Mouse (Mus musculus) ES-E14 (cell line): Measurements from ENCODE around the gene Tbl1x. TPM values are rescaled to one million over a fixed set of nuclear protein-coding genes. Genes with fewer than 3 reads are reported as not detected.

ENCODE experiments used
- DNase-seq: peaks from one replicate; pipeline ENCODE4 v3.0.0-alpha.2; 2013; ENCODE audit warnings: low read depth, low spot score
- H3K27ac ChIP-seq: 2 replicates; pipeline ENCODE4 v1.5.1; 2012; ENCODE audit warnings: low read depth, mild to moderate bottlenecking, low read length, moderate library complexity, mixed read lengths; ENCODE audit not compliant: poor library complexity, insufficient read depth, severe bottlenecking
- H3K36me3 ChIP-seq: 2 replicates; pipeline ENCODE4 v1.6.1; 2012; ENCODE audit warnings: mild to moderate bottlenecking, low read length, moderate library complexity, mixed read lengths; ENCODE audit not compliant: control insufficient read depth, poor library complexity, insufficient read depth, severe bottlenecking
- H3K4me1 ChIP-seq, 2 experiments: fragments of 150-350 bp in 1 of 2; sonication (generic) in 1 of 2; 2 replicates each; pipeline ENCODE4 v1.6.1; 2012; ENCODE audit warnings: low read length in 2 of 2, mild to moderate bottlenecking in 1 of 2, mixed read lengths in 1 of 2; ENCODE audit not compliant: control insufficient read depth in 2 of 2, insufficient read depth in 2 of 2, poor library complexity in 1 of 2
- H3K4me3 ChIP-seq, 2 experiments: fragments of 150-350 bp in 1 of 2; sonication (generic) in 1 of 2; 2 replicates each; pipeline ENCODE4 v1.5.1; 2012; ENCODE audit warnings: low read length in 2 of 2, low read depth in 1 of 2, mild to moderate bottlenecking in 1 of 2, mixed read lengths in 1 of 2; ENCODE audit not compliant: insufficient read depth in 1 of 2, poor library complexity in 1 of 2, severe bottlenecking in 1 of 2
- H3K9ac ChIP-seq: 2 replicates; pipeline ENCODE4 v1.6.1; 2012; ENCODE audit warnings: low read depth, mild to moderate bottlenecking, low read length, mixed read lengths; ENCODE audit not compliant: poor library complexity, insufficient read depth, severe bottlenecking
- H3K9me3 ChIP-seq: fragments of 150-350 bp; sonication (generic); 2 replicates; pipeline ENCODE4 v1.6.1; 2012; ENCODE audit warnings: low read depth, mild to moderate bottlenecking, low read length; ENCODE audit not compliant: control insufficient read depth, insufficient read depth
- CHD2 ChIP-seq: IDR thresholded peaks from 2 replicates; pipeline ENCODE4 v1.6.1; 2014; ENCODE audit warnings: mild to moderate bottlenecking, low read depth, low read length, inconsistent platforms
- HCFC1 ChIP-seq: IDR thresholded peaks from 2 replicates; pipeline ENCODE4 v1.6.1; 2012; ENCODE audit warnings: low read length, inconsistent platforms, borderline replicate concordance; ENCODE audit not compliant: insufficient read depth
- MAFK ChIP-seq: IDR thresholded peaks from 2 replicates; pipeline ENCODE4 v1.6.1; 2014; ENCODE audit warnings: mild to moderate bottlenecking, low read depth, low read length, inconsistent platforms; ENCODE audit not compliant: insufficient read depth
- ZC3H11A ChIP-seq: IDR thresholded peaks from 2 replicates; pipeline ENCODE4 v1.6.1; 2012; ENCODE audit warnings: low read depth, mild to moderate bottlenecking, inconsistent platforms, low read length, borderline replicate concordance
- ZNF384 ChIP-seq: IDR thresholded peaks from 2 replicates; pipeline ENCODE4 v1.6.1; 2012; ENCODE audit warnings: low read depth, low read length, inconsistent platforms
- in situ Hi-C, 2 experiments: fragments of 600-800 bp; cut with MboI; formaldehyde crosslinking; loops; one replicate each; pipeline ENCODE4 v1.15.1; 2025; ENCODE audit warnings: low sequenced_read_pairs in 2 of 2, inconsistent platforms in 1 of 2; ENCODE audit not compliant: unreplicated experiment in 2 of 2
- total RNA-seq: library from RNA; depleted of rRNA; stranded (reverse); fragments of 300-350 nt; gene quantifications from 2 replicates; pipeline ENCODE4 v1.2.3, GENCODE M21; 2012; rRNA removed

The Tbl1x gene
- 33.7 and 35.5 TPM in 2 replicates for total RNA-seq

DNA sequence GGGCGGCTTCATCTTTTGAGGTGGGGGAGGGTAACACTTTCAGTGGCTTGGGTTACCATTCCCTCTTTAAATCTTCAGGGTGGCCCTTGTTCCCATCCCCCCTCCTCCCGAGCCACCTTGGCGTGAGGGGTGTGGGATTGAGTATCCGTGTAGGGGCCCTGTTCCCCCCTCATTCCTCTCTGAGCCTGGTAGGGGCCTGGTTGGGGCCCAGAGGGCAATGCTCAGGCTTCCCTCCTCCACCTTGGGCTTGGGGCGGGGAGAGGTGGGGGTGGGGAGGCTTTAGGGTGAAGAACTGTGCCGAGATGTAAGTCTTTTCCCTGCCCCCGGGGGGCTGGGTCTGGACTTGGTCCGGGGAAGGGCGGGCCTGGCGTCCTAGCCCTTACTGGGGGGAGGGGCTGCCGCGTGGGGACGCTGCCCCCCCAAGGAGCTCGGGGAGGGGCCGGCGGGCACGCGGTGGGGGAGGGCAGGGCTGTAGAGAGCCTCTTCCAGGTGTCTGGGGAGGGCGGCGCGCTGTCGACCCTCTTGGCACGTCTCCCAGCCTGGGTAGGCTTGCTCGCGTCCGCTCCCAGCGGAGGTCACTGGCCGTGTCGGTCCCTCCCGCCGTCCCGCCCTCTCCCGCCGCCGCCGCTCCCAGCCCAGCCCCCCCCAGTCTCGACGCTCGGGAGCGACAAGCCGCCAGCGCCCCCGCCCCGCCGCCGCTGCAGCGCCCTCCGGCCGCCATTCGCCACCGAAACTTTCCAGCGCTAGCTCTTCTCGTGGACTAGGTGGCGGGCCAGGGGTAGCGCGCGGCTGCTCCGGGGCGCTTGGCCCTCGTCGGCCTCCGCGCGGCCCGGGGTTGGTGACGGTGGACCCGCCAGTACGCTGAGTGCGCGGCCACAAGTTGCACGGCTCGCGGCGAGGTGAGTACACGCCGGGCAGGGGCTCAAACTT is at the start of gene Tbl1x:
Tbl1x (plus strand) TSS at position 643 of the 930 bp plus-strand sequence.
- TF ChIP-seq HCFC1 (0 out of 2 replicates have a peak, but pooled peaks have one; percentile 23), ZC3H11A (no peak)
- no peaks in the 10 kb centered on the region for H3K36me3 ChIP-seq
- H3K9me3 ChIP-seq, result no peaks in the 10 kb centered on the region
- H3K4me1 ChIP-seq, result no peaks in the 10 kb centered on the region
- peak within 1 kb of the TSS; percentile 91 for H3K9ac ChIP-seq
- in situ Hi-C loops, result no loop called here
- peak within 1 kb of the TSS; percentile 66 to 87 for H3K4me3 ChIP-seq
- peak within 1 kb of the TSS; percentile 90 for H3K27ac ChIP-seq
- peak; percentile 70 for DNase-seq

DNA sequence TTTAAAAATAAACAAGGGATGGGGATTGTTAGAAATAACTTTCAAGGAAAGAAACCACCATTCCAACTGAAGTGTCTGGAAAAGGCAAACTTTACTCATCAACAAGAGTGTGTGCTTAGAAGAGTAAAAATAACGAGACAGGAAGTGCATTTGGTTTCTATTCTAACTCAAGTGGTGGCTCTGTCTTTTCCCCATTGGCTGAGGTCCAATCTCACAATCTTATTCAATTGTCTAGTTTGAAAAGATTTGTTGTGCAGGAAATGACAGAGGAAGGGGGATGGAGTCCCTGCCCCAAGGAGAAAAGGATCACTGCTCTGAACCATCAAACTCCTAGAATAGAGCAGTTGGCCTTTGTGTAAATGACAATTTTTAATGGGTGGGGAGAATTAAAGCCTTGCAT is 41.6 kb upstream of the Tbl1x start:
- in situ Hi-C loops, result no loop called here
- Histone ChIP-seq H3K9me3 (no peaks in the 10 kb centered on the region), H3K4me3 (no peak overlapping the region), H3K27ac (no peak overlapping the region), H3K4me1 (no peaks in the 10 kb centered on the region), H3K9ac (no peak overlapping the region), H3K36me3 (no peaks in the 10 kb centered on the region)
- DNase-seq, result no peak
- TF ChIP-seq HCFC1 (no peak), ZNF384 (no peak), CHD2 (no peak), MAFK (no peak), ZC3H11A (no peak)

DNA sequence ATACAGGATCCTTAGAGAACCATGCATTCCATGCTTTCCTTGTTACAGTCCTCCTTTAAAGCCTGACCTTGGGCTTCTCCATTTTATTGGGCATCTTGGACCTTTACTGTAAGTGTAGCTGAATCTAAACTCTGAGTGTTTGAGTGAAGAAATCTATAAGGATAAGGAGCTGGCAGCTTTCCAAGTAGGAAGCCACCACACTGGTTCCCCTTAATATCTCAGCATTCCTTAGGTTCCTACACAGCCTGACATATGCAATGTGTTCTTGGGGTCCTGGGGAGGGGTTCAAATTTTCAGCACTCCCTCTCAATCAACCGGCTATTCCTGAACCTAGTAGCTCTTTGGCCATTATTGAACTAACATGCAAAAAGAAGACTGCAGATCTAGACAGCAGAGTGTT is 38.0 kb upstream of the Tbl1x start:
- Histone ChIP-seq H3K36me3 (no peaks in the 10 kb centered on the region), H3K4me1 (no peaks in the 10 kb centered on the region), H3K9me3 (no peaks in the 10 kb centered on the region), H3K9ac (no peak overlapping the region), H3K4me3 (no peak overlapping the region), H3K27ac (no peak overlapping the region)
- TF ChIP-seq CHD2, result no peak
- TF ChIP-seq ZC3H11A, result no peak
- no peak for TF ChIP-seq HCFC1
- no peak for TF ChIP-seq MAFK
- TF ChIP-seq ZNF384, result no peak
- in situ Hi-C loops, result no loop called here
- DNase-seq, result no peak

DNA sequence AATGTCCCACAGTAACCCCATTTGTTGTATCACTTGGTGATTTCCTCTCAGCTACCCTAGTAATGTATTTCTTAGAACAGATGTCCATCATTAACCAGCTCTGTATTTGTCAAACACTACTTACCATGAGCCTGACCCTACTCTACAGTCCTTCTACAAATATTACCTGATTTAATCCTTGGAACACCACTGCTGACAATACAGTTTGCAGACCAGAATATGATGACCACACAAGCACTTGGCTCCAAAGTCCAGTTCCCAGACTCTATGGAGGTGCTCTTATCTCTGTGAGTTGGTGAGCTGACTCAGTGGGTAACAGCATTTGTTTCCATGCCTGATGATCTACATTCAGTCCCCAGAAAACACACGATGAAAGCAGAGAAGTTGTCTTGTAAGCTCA is 37.3 kb upstream of the Tbl1x start:
- Histone ChIP-seq H3K27ac (no peak overlapping the region), H3K9ac (no peak overlapping the region), H3K4me3 (no peak overlapping the region), H3K9me3 (no peaks in the 10 kb centered on the region), H3K4me1 (no peaks in the 10 kb centered on the region), H3K36me3 (no peaks in the 10 kb centered on the region)
- DNase-seq, result no peak
- no peak for TF ChIP-seq ZC3H11A
- TF ChIP-seq CHD2, result no peak
- TF ChIP-seq MAFK, result no peak
- no peak for TF ChIP-seq ZNF384
- no peak for TF ChIP-seq HCFC1
- in situ Hi-C loops, result no loop called here
